Mouse (Mus musculus) forebrain, embryonic 15.5 days (tissue): ENCODE measurements around the gene Nod1. TPM values are rescaled to one million over a fixed set of nuclear protein-coding genes. Genes with fewer than 3 reads are reported as not detected.
A peak's percentile ranks its signal among the peaks of the same experiment; 100 is the strongest.

Experiments
- ATAC-seq: fragments of 200-750 bp; cut with Nextera tagmentation; replicated peaks from 2 replicates; pipeline ENCODE4 v1.8.0; 2017; ENCODE audit warnings: mild to moderate bottlenecking, moderate TSS enrichment, moderate library complexity
- H3K27ac ChIP-seq: fragments of 300-500 bp; sonication (generic); replicated peaks from 2 replicates; pipeline ENCODE4 v1.5.1; 2015; ENCODE audit warnings: mild to moderate bottlenecking, inconsistent platforms
- H3K27me3 ChIP-seq: fragments of 300-500 bp; sonication (generic); 2 replicates; pipeline ENCODE4 v1.6.1; 2015; ENCODE audit warnings: inconsistent platforms
- H3K36me3 ChIP-seq: fragments of 300-500 bp; sonication (generic); 2 replicates; pipeline ENCODE4 v1.6.1; 2015; ENCODE audit warnings: mild to moderate bottlenecking, inconsistent platforms
- H3K4me1 ChIP-seq: fragments of 300-500 bp; sonication (generic); 2 replicates; pipeline ENCODE4 v1.6.1; 2015; ENCODE audit warnings: inconsistent platforms
- H3K4me2 ChIP-seq: fragments of 300-500 bp; sonication (generic); replicated peaks from 2 replicates; pipeline ENCODE4 v1.6.1; 2015; ENCODE audit warnings: mild to moderate bottlenecking, inconsistent platforms
- H3K4me3 ChIP-seq: fragments of 300-500 bp; sonication (generic); 2 replicates; pipeline ENCODE4 v1.5.1; 2015; ENCODE audit warnings: mild to moderate bottlenecking, inconsistent platforms
- H3K9ac ChIP-seq: fragments of 300-500 bp; sonication (generic); replicated peaks from 2 replicates; pipeline ENCODE4 v1.6.1; 2015; ENCODE audit warnings: mild to moderate bottlenecking, inconsistent platforms
- H3K9me3 ChIP-seq: fragments of 300-500 bp; sonication (generic); 2 replicates; pipeline ENCODE4 v1.6.1; 2016; ENCODE audit warnings: inconsistent platforms
- WGBS: fragments of 180-500 bp; shearing (Covaris S2); methylation state at CpG from one replicate; pipeline ENCODE4 v1.1.7; 2015; ENCODE audit warnings: mixed read lengths; 5-methylcytosine and 5-hydroxymethylcytosine counted together
- polyA plus RNA-seq: library from polyadenylated mRNA; unstranded; fragments of >200 nt; fragmentation: Nextera tagmentation; extraction: Ambion mirVana; gene quantifications from 2 replicates; pipeline ENCODE4 v1.2.1, GENCODE M21; 2015

Gene Nod1
- polyA plus RNA-seq, 1 experiment from 2014 or later: 1.9 TPM

- no peak overlapping the region for H3K4me3 ChIP-seq
- H3K4me2 ChIP-seq: no peak overlapping the region
- no peak overlapping the region for H3K9ac ChIP-seq
- 83% methylated on average over 4 of the region's 4 CpGs for whole genome bisulfite sequencing
- no peaks in the 10 kb centered on the region for H3K4me1 ChIP-seq
- H3K36me3 ChIP-seq: no peaks in the 10 kb centered on the region
- peaks cover 4% of the 10 kb centered on the region; the same call in 1 of the 2 replicates for H3K27me3 ChIP-seq
- no peaks in the 10 kb centered on the region for H3K9me3 ChIP-seq
- no peak overlapping the region for H3K27ac ChIP-seq
- no peak for ATAC-seq
These were observed 30.0 kb upstream of the Nod1 start for GRCm38 (mm10) chr6:55002438-55002837.

GRCm38 (mm10) chr6:55001320-55001719 lies 28.9 kb upstream of the Nod1 start:
- Histone ChIP-seq H3K9me3 (no peaks in the 10 kb centered on the region), H3K9ac (no peak overlapping the region), H3K27ac (no peak overlapping the region), H3K27me3 (no peaks in the 10 kb centered on the region; the same call in 1 of the 2 replicates), H3K36me3 (no peaks in the 10 kb centered on the region), H3K4me2 (no peak overlapping the region), H3K4me1 (no peaks in the 10 kb centered on the region), H3K4me3 (no peak overlapping the region)
- WGBS: 84% methylated on average over 4 of the region's 4 CpGs
- ATAC-seq: no peak

- WGBS: 81% methylated on average over 6 of the region's 6 CpGs
- 0 out of 2 replicates have a peak, but pooled peaks cover 4% of the 10 kb centered on the region for H3K27me3 ChIP-seq
- H3K4me3 ChIP-seq: no peak overlapping the region
- no peak overlapping the region for H3K9ac ChIP-seq
- peaks cover 4% of the 10 kb centered on the region; the same call in 1 of the 2 replicates for H3K4me1 ChIP-seq
- H3K36me3 ChIP-seq: no peaks in the 10 kb centered on the region
- no peak overlapping the region for H3K27ac ChIP-seq
- H3K4me2 ChIP-seq: no peak overlapping the region
- ATAC-seq: no peak
- no peaks in the 10 kb centered on the region for H3K9me3 ChIP-seq
These were observed 25.3 kb upstream of the Nod1 start for GRCm38 (mm10) chr6:54997726-54998125.

GRCm38 (mm10) chr6:54996361-54996760 lies 23.9 kb upstream of the Nod1 start:
- 90% methylated on average over 3 of the region's 3 CpGs for WGBS
- Histone ChIP-seq H3K36me3 (no peaks in the 10 kb centered on the region), H3K9ac (no peak overlapping the region), H3K9me3 (no peaks in the 10 kb centered on the region), H3K4me2 (no peak overlapping the region), H3K27ac (no peak overlapping the region), H3K4me3 (no peak overlapping the region), H3K27me3 (0 out of 2 replicates have a peak, but pooled peaks cover 4% of the 10 kb centered on the region), H3K4me1 (peaks cover 12% of the 10 kb centered on the region)
- no peak for ATAC-seq

- H3K4me2 ChIP-seq: peak within 1 kb of the TSS; percentile 90
- H3K9me3 ChIP-seq: no peaks in the 10 kb centered on the region
- H3K36me3 ChIP-seq: no peaks in the 10 kb centered on the region
- 0 out of 2 replicates have a peak, but pooled peaks cover 4% of the 10 kb centered on the region for H3K27me3 ChIP-seq
- WGBS: under 1% methylated on average over 41 of the region's 41 CpGs
- H3K27ac ChIP-seq: no peak within 1 kb of the TSS
- H3K4me1 ChIP-seq: peaks cover 12% of the 10 kb centered on the region
- H3K4me3 ChIP-seq: peak within 1 kb of the TSS; percentile 56
- peak; percentile 100 for ATAC-seq
- peak within 1 kb of the TSS; percentile 65 for H3K9ac ChIP-seq
These were observed 20.4 kb upstream of the Nod1 start, which contains the start of gene Ggct for GRCm38 (mm10) chr6:54992734-54993260. TSS of gene Ggct (minus strand) at chr6:54992950.

- no peak for ATAC-seq
- H3K4me2 ChIP-seq: peak overlapping the region; percentile 90
- H3K27ac ChIP-seq: no peak overlapping the region
- WGBS: 6% methylated on average over 7 of the region's 7 CpGs
- H3K4me3 ChIP-seq: peak overlapping the region; percentile 56
- H3K27me3 ChIP-seq: 0 out of 2 replicates have a peak, but pooled peaks cover 4% of the 10 kb centered on the region
- H3K9me3 ChIP-seq: no peaks in the 10 kb centered on the region
- H3K36me3 ChIP-seq: no peaks in the 10 kb centered on the region
- H3K4me1 ChIP-seq: peaks cover 12% of the 10 kb centered on the region
- H3K9ac ChIP-seq: peak overlapping the region; percentile 65
These were observed 19.7 kb upstream of the Nod1 start for GRCm38 (mm10) chr6:54992141-54992540.

GRCm38 (mm10) chr6:54991189-54991588 lies 18.8 kb upstream of the Nod1 start:
- Histone ChIP-seq H3K9ac (no peak overlapping the region), H3K27ac (no peak overlapping the region), H3K9me3 (no peaks in the 10 kb centered on the region), H3K4me1 (peaks cover 12% of the 10 kb centered on the region), H3K4me3 (no peak overlapping the region), H3K4me2 (no peak overlapping the region), H3K36me3 (no peaks in the 10 kb centered on the region), H3K27me3 (0 out of 2 replicates have a peak, but pooled peaks cover 4% of the 10 kb centered on the region)
- no peak for ATAC-seq
- 87% methylated on average over 2 of the region's 2 CpGs for WGBS

- H3K27ac ChIP-seq: no peak overlapping the region
- no peak overlapping the region for H3K4me3 ChIP-seq
- peaks cover 10% of the 10 kb centered on the region for H3K4me1 ChIP-seq
- H3K9ac ChIP-seq: no peak overlapping the region
- H3K4me2 ChIP-seq: no peak overlapping the region
- WGBS: 95% methylated on average over 6 of the region's 6 CpGs
- H3K36me3 ChIP-seq: no peaks in the 10 kb centered on the region
- H3K9me3 ChIP-seq: no peaks in the 10 kb centered on the region
- H3K27me3 ChIP-seq: no peaks in the 10 kb centered on the region
- ATAC-seq: no peak
These were observed 15.7 kb upstream of the Nod1 start for GRCm38 (mm10) chr6:54988141-54988540.

GRCm38 (mm10) chr6:54984096-54984495 lies 11.7 kb upstream of the Nod1 start:
- no peak overlapping the region for H3K4me2 ChIP-seq
- no peaks in the 10 kb centered on the region for H3K36me3 ChIP-seq
- H3K4me3 ChIP-seq: no peak overlapping the region
- H3K4me1 ChIP-seq: no peaks in the 10 kb centered on the region
- H3K27me3 ChIP-seq: no peaks in the 10 kb centered on the region
- no peaks in the 10 kb centered on the region for H3K9me3 ChIP-seq
- H3K27ac ChIP-seq: no peak overlapping the region
- no peak for ATAC-seq
- H3K9ac ChIP-seq: no peak overlapping the region
- 96% methylated on average over 8 of the region's 8 CpGs for WGBS

- no peak for ATAC-seq
- no peaks in the 10 kb centered on the region for H3K4me1 ChIP-seq
These were observed 11.2 kb upstream of the Nod1 start for GRCm38 (mm10) chr6:54983526-54984050.

GRCm38 (mm10) chr6:54979426-54979825 lies 7.0 kb upstream of the Nod1 start:
- no peaks in the 10 kb centered on the region for H3K36me3 ChIP-seq
- no peaks in the 10 kb centered on the region for H3K9me3 ChIP-seq
- H3K4me1 ChIP-seq: no peaks in the 10 kb centered on the region
- WGBS: 97% methylated on average over 6 of the region's 6 CpGs
- H3K9ac ChIP-seq: no peak overlapping the region
- H3K27ac ChIP-seq: no peak overlapping the region
- no peak overlapping the region for H3K4me2 ChIP-seq
- no peak for ATAC-seq
- no peaks in the 10 kb centered on the region for H3K27me3 ChIP-seq
- no peak overlapping the region for H3K4me3 ChIP-seq

More at GRCm38 (mm10) chr6:54983526-54984050, 11.2 kb upstream of the Nod1 start:
- H3K9ac ChIP-seq: no peak overlapping the region
- H3K9me3 ChIP-seq: no peaks in the 10 kb centered on the region
- H3K27ac ChIP-seq: no peak overlapping the region
- H3K4me2 ChIP-seq: no peak overlapping the region
- H3K27me3 ChIP-seq: no peaks in the 10 kb centered on the region
- no peaks in the 10 kb centered on the region for H3K36me3 ChIP-seq
- 80% methylated on average over 4 of the region's 4 CpGs for WGBS
- no peak overlapping the region for H3K4me3 ChIP-seq

GRCm38 (mm10) chr6:54975616-54976015 lies 3.2 kb upstream of the Nod1 start:
- WGBS: 85% methylated on average over 1 of the region's 1 CpGs
- no peak for ATAC-seq
- Histone ChIP-seq H3K9ac (no peak overlapping the region), H3K4me2 (no peak overlapping the region), H3K4me3 (no peak overlapping the region), H3K9me3 (no peaks in the 10 kb centered on the region), H3K4me1 (peaks cover 13% of the 10 kb centered on the region), H3K27ac (no peak overlapping the region), H3K36me3 (no peaks in the 10 kb centered on the region), H3K27me3 (peaks cover 4% of the 10 kb centered on the region; the same call in 1 of the 2 replicates)

- ATAC-seq: no peak
- Histone ChIP-seq H3K4me3 (no peak overlapping the region), H3K4me2 (no peak overlapping the region), H3K9me3 (no peaks in the 10 kb centered on the region), H3K9ac (no peak overlapping the region), H3K4me1 (peaks cover 13% of the 10 kb centered on the region), H3K36me3 (no peaks in the 10 kb centered on the region), H3K27ac (no peak overlapping the region), H3K27me3 (peaks cover 4% of the 10 kb centered on the region; the same call in 1 of the 2 replicates)
- WGBS: 62% methylated on average over 5 of the region's 5 CpGs
These were observed 2.1 kb upstream of the Nod1 start for GRCm38 (mm10) chr6:54974501-54974900.
